Comparison of ENCODE assay signal across 8 mouse cellular contexts in the genomic region with DNA sequence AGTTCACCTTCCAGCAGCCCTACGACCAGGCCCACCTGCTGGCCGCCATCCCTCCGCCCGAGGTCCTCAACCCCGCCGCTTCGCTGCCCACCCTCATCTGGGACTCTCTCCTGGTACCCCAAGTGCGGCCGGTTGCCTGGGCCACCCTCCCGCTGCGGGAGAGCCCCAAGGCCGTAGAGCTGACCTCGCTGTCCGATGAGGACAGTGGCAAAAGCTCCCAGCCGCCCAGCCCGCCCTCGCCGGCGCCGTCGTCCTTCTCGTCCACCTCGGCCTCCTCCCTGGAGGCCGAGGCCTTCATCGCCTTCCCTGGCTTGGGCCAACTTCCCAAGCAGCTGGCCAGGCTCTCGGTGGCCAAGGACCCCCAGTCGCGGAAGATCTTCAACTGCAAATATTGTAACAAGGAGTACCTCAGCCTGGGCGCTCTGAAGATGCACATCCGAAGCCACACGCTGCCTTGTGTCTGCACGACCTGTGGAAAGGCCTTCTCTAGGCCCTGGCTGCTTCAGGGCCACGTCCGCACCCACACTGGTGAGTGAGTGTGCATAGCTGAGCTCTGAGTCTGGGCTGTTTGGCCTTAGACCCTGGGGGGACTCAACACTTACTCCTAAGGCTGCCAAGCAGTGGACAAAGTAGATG. TPM values are rescaled to one million over a fixed set of nuclear protein-coding genes. Genes with fewer than 3 reads are reported as not detected.
DNase-seq lines count a peak whose midpoint lies in the region; ATAC-seq and TF ChIP-seq lines count a peak whose summit lies in the region.

No protein-coding gene starts in this region.

- 0 out of 2 replicates have a peak overlapping the region, but pooled peaks have one; percentile 33 for H3K27ac ChIP-seq in kidney, adult 2 months (ENCODE audit: insufficient read depth, low read depth, low read length)
- H3K27ac ChIP-seq in forebrain, postnatal 0 days (ENCODE audit: low read depth, low read length), result no peak overlapping the region
- peak overlapping the region; percentile 82 for H3K27ac ChIP-seq in limb, embryonic 15.5 days
- H3K27ac ChIP-seq in stomach, embryonic 15.5 days, result peak overlapping the region; percentile 48; the same call in 1 of the 2 replicates

- TF ChIP-seq POLR2A in kidney, adult 2 months (IDR thresholded peaks at IDR 0.05; ENCODE audit: low read depth, low read length), result no peak

- no peak for TF ChIP-seq CTCF in kidney, adult 2 months (conservative IDR thresholded peaks at IDR 0.05; ENCODE audit: insufficient read depth, insufficient read length, low read depth, low read length)
- TF ChIP-seq CTCF in forebrain, postnatal 0 days (IDR thresholded peaks at IDR 0.05; ENCODE audit: low read depth), result no peak

- ATAC-seq in forebrain, postnatal 0 days, result no peak
- ATAC-seq in limb, embryonic 15.5 days (ENCODE audit: insufficient number of reproducible peaks, low FRiP score, low TSS enrichment, low read depth), result no peak
- ATAC-seq in stomach, embryonic 15.5 days (ENCODE audit: insufficient read depth, low FRiP score, low read depth), result no peak

- no peak for DNase-seq in kidney, adult 2 months
- no peak for DNase-seq in kidney, postnatal 25 days
- DNase-seq in NIH3T3 (ENCODE audit: low read depth), result peak; percentile 60
- no peak for DNase-seq in forebrain, postnatal 0 days
- no peak for DNase-seq in layer of hippocampus, postnatal 36 days
- DNase-seq in right cerebral cortex, adult 2 months (ENCODE audit: low spot score in 2 of 2), result no peak

- H3K4me1 ChIP-seq in kidney, adult 2 months (ENCODE audit: control insufficient read depth, insufficient read depth, low read length), result 0 out of 2 replicates have a peak, but pooled peaks cover 2% of the 10 kb centered on the region
- H3K4me1 ChIP-seq in forebrain, postnatal 0 days (ENCODE audit: insufficient read depth), result 0 out of 2 replicates have a peak, but pooled peaks cover 2% of the 10 kb centered on the region
- peaks cover 58% of the 10 kb centered on the region for H3K4me1 ChIP-seq in limb, embryonic 15.5 days
- H3K4me1 ChIP-seq in stomach, embryonic 15.5 days, result peaks cover 40% of the 10 kb centered on the region

- H3K27me3 ChIP-seq in kidney, adult 2 months (replicated peaks; ENCODE audit: control insufficient read depth, insufficient read depth, low read length), result no peaks in the 10 kb centered on the region
- peaks cover 27% of the 10 kb centered on the region for H3K27me3 ChIP-seq in forebrain, postnatal 0 days (ENCODE audit: insufficient read depth, low read length)
- H3K27me3 ChIP-seq in limb, embryonic 15.5 days, result peaks cover 17% of the 10 kb centered on the region
- peaks cover 18% of the 10 kb centered on the region; the same call in 1 of the 2 replicates for H3K27me3 ChIP-seq in stomach, embryonic 15.5 days (replicated peaks)

- H3K9me3 ChIP-seq in forebrain, postnatal 0 days (ENCODE audit: low read length), result no peaks in the 10 kb centered on the region
- H3K9me3 ChIP-seq in limb, embryonic 15.5 days, result no peaks in the 10 kb centered on the region
- no peaks in the 10 kb centered on the region for H3K9me3 ChIP-seq in stomach, embryonic 15.5 days

- peak overlapping the region; percentile 97 for H3K4me2 ChIP-seq in forebrain, postnatal 0 days (ENCODE audit: low read depth)
- H3K4me2 ChIP-seq in limb, embryonic 15.5 days, result peak overlapping the region; percentile 85
- H3K4me2 ChIP-seq in stomach, embryonic 15.5 days, result peak overlapping the region; percentile 94

- peak overlapping the region; percentile 45 for H3K4me3 ChIP-seq in kidney, adult 2 months (ENCODE audit: insufficient read depth, low read depth, low read length)
- H3K4me3 ChIP-seq in forebrain, postnatal 0 days (ENCODE audit: low read depth, low read length), result peak overlapping the region; percentile 47
- H3K4me3 ChIP-seq in limb, embryonic 15.5 days, result peak overlapping the region; percentile 68
- peak overlapping the region; percentile 54 for H3K4me3 ChIP-seq in stomach, embryonic 15.5 days (replicated peaks)

- WGBS in kidney, adult 2 months, result 65% methylated on average over 32 of the region's 34 CpGs
- 44% methylated on average over 34 of the region's 34 CpGs for WGBS in forebrain, postnatal 0 days
- 17% methylated on average over 34 of the region's 34 CpGs for WGBS in limb, embryonic 15.5 days
- WGBS in stomach, embryonic 15.5 days, result 41% methylated on average over 30 of the region's 34 CpGs

- H3K9ac ChIP-seq in forebrain, postnatal 0 days, result 0 out of 2 replicates have a peak overlapping the region, but pooled peaks have one; percentile 48
- peak overlapping the region; percentile 69 for H3K9ac ChIP-seq in limb, embryonic 15.5 days
- 0 out of 2 replicates have a peak overlapping the region, but pooled peaks have one; percentile 0 for H3K9ac ChIP-seq in stomach, embryonic 15.5 days

- H3K36me3 ChIP-seq in kidney, adult 2 months (ENCODE audit: control insufficient read depth, insufficient read depth, low read length), result no peaks in the 10 kb centered on the region
- no peaks in the 10 kb centered on the region for H3K36me3 ChIP-seq in forebrain, postnatal 0 days (ENCODE audit: insufficient read depth)
- H3K36me3 ChIP-seq in limb, embryonic 15.5 days, result peaks cover 16% of the 10 kb centered on the region
- H3K36me3 ChIP-seq in stomach, embryonic 15.5 days, result 0 out of 2 replicates have a peak, but pooled peaks cover 3% of the 10 kb centered on the region

RNA-seq across cellular contexts. Expression of gene Snai1, which starts 0.8 kb away (rescaled TPM):
- 10.4 and 13.2 TPM in 2 replicates for polyA plus RNA-seq in kidney, adult 2 months (2012; rRNA removed)
- total RNA-seq in forebrain, postnatal 0 days (2014; rRNA removed), result 1.3 and 1.4 TPM in 2 replicates
- polyA plus RNA-seq in forebrain, postnatal 0 days (2015; fragmentation: Nextera tagmentation; extraction: Ambion mirVana), result 3.3 and 4.4 TPM in 2 replicates
- 52.6 and 61.2 TPM in 2 replicates for polyA plus RNA-seq in limb, embryonic 15.5 days (2015; fragmentation: Nextera tagmentation; extraction: Ambion mirVana)
- polyA plus RNA-seq in stomach, embryonic 15.5 days (2015; fragmentation: Nextera tagmentation; extraction: Ambion mirVana), result 13.6 and 16.0 TPM in 2 replicates
- under 1 TPM; 0.50 to 0.94 TPM for total RNA-seq in layer of hippocampus, postnatal 36 days (2021)

RNA-seq across cellular contexts. Expression of gene Spata2, which starts 46.1 kb away (rescaled TPM):
- 26.5 and 31.5 TPM in 2 replicates for polyA plus RNA-seq in kidney, adult 2 months (2012; rRNA removed)
- 26.9 and 28.9 TPM in 2 replicates for total RNA-seq in forebrain, postnatal 0 days (2014; rRNA removed)
- 31.8 and 36.6 TPM in 2 replicates for polyA plus RNA-seq in forebrain, postnatal 0 days (2015; fragmentation: Nextera tagmentation; extraction: Ambion mirVana)
- polyA plus RNA-seq in limb, embryonic 15.5 days (2015; fragmentation: Nextera tagmentation; extraction: Ambion mirVana), result 12.9 and 15.3 TPM in 2 replicates
- 11.2 and 13.2 TPM in 2 replicates for polyA plus RNA-seq in stomach, embryonic 15.5 days (2015; fragmentation: Nextera tagmentation; extraction: Ambion mirVana)
- total RNA-seq in layer of hippocampus, postnatal 36 days (2021), result 10 to 100 TPM; 77.8 to 83.1 TPM

RNA-seq across cellular contexts. Expression of gene Rnf114, which starts 46.3 kb away (rescaled TPM):
- 97.9 and 98.2 TPM in 2 replicates for polyA plus RNA-seq in kidney, adult 2 months (2012; rRNA removed)
- total RNA-seq in forebrain, postnatal 0 days (2014; rRNA removed), result 66.1 and 79.5 TPM in 2 replicates
- 84.5 and 88.6 TPM in 2 replicates for polyA plus RNA-seq in forebrain, postnatal 0 days (2015; fragmentation: Nextera tagmentation; extraction: Ambion mirVana)
- 69.9 and 70.3 TPM in 2 replicates for polyA plus RNA-seq in limb, embryonic 15.5 days (2015; fragmentation: Nextera tagmentation; extraction: Ambion mirVana)
- polyA plus RNA-seq in stomach, embryonic 15.5 days (2015; fragmentation: Nextera tagmentation; extraction: Ambion mirVana), result 66.5 and 71.9 TPM in 2 replicates
- total RNA-seq in layer of hippocampus, postnatal 36 days (2021), result 10 to 100 TPM; 48.4 to 51.1 TPM

Comparison
In these comparisons a context has a peak if more than half of its experiments do, and no peak if none do; other contexts are left out.
1. H3K9ac ChIP-seq: peak in every context shown above with its lines; median percentile 69 in limb, embryonic 15.5 days; 48 in forebrain, postnatal 0 days; 0 in stomach, embryonic 15.5 days.